Mouse (Mus musculus): ENCODE measurements around the gene Grtp1.

Gene Grtp1

GRCm38 (mm10) chr8:13204371-13205140, 4.1 kb upstream of the Grtp1 start:
- peak in 1 of 2 experiments; percentile 28 for DNase-seq

GRCm38 (mm10) chr8:13203472-13203871, 3.1 kb upstream of the Grtp1 start:
- DNase-seq, result no peak

GRCm38 (mm10) chr8:13202806-13203205, 2.4 kb upstream of the Grtp1 start:
- no peak for DNase-seq

GRCm38 (mm10) chr8:13202041-13202440, 1.6 kb upstream of the Grtp1 start:
- no peak for DNase-seq

- no peak for DNase-seq
Observed at GRCm38 (mm10) chr8:13201013-13201334, 554 bp upstream of the Grtp1 start.

GRCm38 (mm10) chr8:13199385-13200061, 897 bp downstream of the Grtp1 start:
- DNase-seq, result no peak

GRCm38 (mm10) chr8:13197493-13197892, 2.9 kb downstream of the Grtp1 start:
- no peak for DNase-seq

- no peak for DNase-seq
Observed at GRCm38 (mm10) chr8:13194818-13195217, 5.6 kb downstream of the Grtp1 start.

- DNase-seq, result no peak
Observed at GRCm38 (mm10) chr8:13190235-13190634, 10.2 kb downstream of the Grtp1 start.

GRCm38 (mm10) chr8:13188857-13189256, 11.6 kb downstream of the Grtp1 start:
- DNase-seq, result no peak

GRCm38 (mm10) chr8:13188052-13188555, 12.3 kb downstream of the Grtp1 start:
- no peak for DNase-seq

- DNase-seq, result no peak
Observed at GRCm38 (mm10) chr8:13187638-13188037, 12.8 kb downstream of the Grtp1 start.

GRCm38 (mm10) chr8:13187229-13187628, 13.2 kb downstream of the Grtp1 start:
- no peak for DNase-seq

GRCm38 (mm10) chr8:13186819-13187218, 13.6 kb downstream of the Grtp1 start:
- DNase-seq, result no peak

GRCm38 (mm10) chr8:13181691-13181976, 18.8 kb downstream of the Grtp1 start:
- no peak for DNase-seq

- no peak for DNase-seq
Observed at GRCm38 (mm10) chr8:13180911-13181690, 19.3 kb downstream of the Grtp1 start.

- DNase-seq, result peak in 1 of 2 experiments; percentile 43
Observed at GRCm38 (mm10) chr8:13180408-13180807, 20.0 kb downstream of the Grtp1 start.

GRCm38 (mm10) chr8:13179948-13180347, 20.5 kb downstream of the Grtp1 start:
- no peak for DNase-seq

GRCm38 (mm10) chr8:13179482-13179881, 20.9 kb downstream of the Grtp1 start:
- no peak for DNase-seq

- DNase-seq, result no peak
Observed at GRCm38 (mm10) chr8:13178137-13178536, 22.3 kb downstream of the Grtp1 start.

- DNase-seq, result no peak
Observed at GRCm38 (mm10) chr8:13177173-13177852, 23.1 kb downstream of the Grtp1 start.

GRCm38 (mm10) chr8:13175650-13176049, 24.8 kb downstream of the Grtp1 start:
- no peak for DNase-seq

- DNase-seq, result no peak
Observed at GRCm38 (mm10) chr8:13174811-13175210, 25.6 kb downstream of the Grtp1 start.

Data from kidney, postnatal 4 days (tissue).